Mouse (Mus musculus): ENCODE results near the gene Akt3. TPM values are rescaled to one million over a fixed set of nuclear protein-coding genes. Genes with fewer than 3 reads are reported as not detected.

The Akt3 gene
- total and polyA plus RNA-seq, 2 experiments from 2014 or later = 18.6 to 143 TPM

DNA sequence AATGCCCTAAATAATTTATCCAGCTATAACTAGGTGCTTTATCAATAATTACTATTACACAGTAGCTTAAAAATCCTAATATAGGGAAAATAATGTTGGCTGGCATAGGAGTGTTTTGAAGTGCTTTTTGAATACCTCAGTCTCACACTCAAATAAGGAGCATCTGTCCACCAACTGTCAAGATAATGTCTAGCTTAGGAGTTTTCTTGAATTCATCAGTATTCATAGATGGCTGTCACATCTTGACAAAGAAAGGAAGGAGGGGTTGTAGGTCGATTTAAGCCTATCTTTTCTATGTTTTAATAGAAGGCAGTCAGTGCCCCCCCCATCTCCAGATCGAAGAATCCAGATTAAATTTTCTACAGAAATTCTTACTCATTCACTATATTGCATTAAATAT, 92.7 kb downstream of the Akt3 start:
- H3K27me3 ChIP-seq (ENCODE audit: insufficient read depth, low read length) = no peaks in the 10 kb centered on the region
- H3K9ac ChIP-seq = no peak overlapping the region
- H3K36me3 ChIP-seq (ENCODE audit: insufficient read depth) = no peaks in the 10 kb centered on the region
- H3K4me1 ChIP-seq (ENCODE audit: insufficient read depth) = no peaks in the 10 kb centered on the region
- no peak overlapping the region for H3K4me3 ChIP-seq (ENCODE audit: low read depth, low read length)
- WGBS = 34% methylated on average over 2 of the region's 2 CpGs
- H3K9me3 ChIP-seq (ENCODE audit: low read length) = no peaks in the 10 kb centered on the region
- no peak overlapping the region for H3K4me2 ChIP-seq (ENCODE audit: low read depth)
- H3K27ac ChIP-seq (ENCODE audit: low read depth, low read length) = no peak overlapping the region
- no peak for TF ChIP-seq CTCF (IDR thresholded peaks at IDR 0.05; ENCODE audit: low read depth)
- DNase-seq (no peak), ATAC-seq (peak; percentile 25; the same call in 1 of the 2 replicates)

DNA sequence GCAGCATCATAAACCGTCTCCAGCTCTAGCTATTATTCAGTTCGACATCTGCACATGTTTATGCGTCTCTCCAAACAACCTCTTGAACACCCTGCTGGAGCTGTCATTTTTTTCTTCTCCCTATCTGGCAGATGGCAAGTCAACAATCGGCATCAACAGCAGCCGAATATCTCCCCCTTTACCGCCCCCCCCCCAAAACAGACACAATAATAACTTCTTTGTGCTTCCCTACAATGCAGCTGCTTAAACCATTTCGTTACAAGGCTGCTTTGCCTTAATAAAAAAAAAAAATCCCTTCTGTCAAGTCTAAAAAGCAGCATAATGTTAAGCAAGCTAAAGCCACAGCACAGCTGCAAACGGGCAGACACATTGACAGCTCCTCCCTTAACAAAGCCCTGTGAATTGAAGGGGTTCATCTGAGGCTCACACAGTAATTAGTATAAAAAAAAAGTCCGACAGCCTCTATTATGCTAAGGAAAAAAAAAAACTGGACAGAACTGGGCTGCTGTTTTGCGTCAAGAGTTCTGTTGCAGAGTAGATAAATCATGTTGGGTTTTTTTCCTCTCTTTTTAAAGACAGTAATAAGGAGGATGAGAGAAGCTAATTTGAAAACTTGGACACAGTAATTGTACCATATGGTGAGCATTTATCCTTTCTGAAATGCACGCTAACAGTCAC, 107.5 kb downstream of the Akt3 start:
- Histone ChIP-seq H3K4me2 (ENCODE audit: low read depth) (peak overlapping the region; percentile 23), H3K4me3 (ENCODE audit: low read depth, low read length) (no peak overlapping the region), H3K4me1 (ENCODE audit: insufficient read depth) (no peaks in the 10 kb centered on the region), H3K36me3 (ENCODE audit: insufficient read depth) (no peaks in the 10 kb centered on the region), H3K27me3 (ENCODE audit: insufficient read depth, low read length) (no peaks in the 10 kb centered on the region), H3K9ac (peak overlapping the region; percentile 2; the same call in 1 of the 2 replicates), H3K27ac (ENCODE audit: low read depth, low read length) (peak overlapping the region; percentile 74), H3K9me3 (ENCODE audit: low read length) (no peaks in the 10 kb centered on the region)
- 6% methylated on average over 11 of the region's 11 CpGs for WGBS
- ATAC-seq (peak; percentile 94), DNase-seq (peak; percentile 69)
- no peak for TF ChIP-seq CTCF (IDR thresholded peaks at IDR 0.05; ENCODE audit: low read depth)

DNA sequence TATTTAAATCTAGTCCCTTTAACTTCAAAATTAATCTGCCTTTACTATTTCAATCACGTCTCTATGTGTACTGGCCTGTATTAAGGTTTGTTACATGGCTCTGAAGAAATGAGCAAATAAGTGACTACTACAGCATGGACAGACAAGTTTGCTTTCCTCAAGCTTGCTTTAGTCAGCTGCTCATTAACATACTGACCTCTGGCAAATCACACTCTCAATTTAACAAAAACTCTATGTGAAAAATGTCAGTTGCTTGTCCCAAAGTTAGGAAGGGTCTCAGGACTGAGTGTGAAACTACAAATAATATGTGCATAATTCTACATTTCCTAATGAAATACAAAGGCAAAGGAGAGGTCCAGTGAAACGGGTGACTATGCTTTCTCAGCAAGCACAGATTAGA, 109.3 kb downstream of the Akt3 start:
- no peak overlapping the region for H3K4me3 ChIP-seq (ENCODE audit: low read depth, low read length)
- no peaks in the 10 kb centered on the region for H3K36me3 ChIP-seq (ENCODE audit: insufficient read depth)
- WGBS = 21% methylated on average over 2 of the region's 2 CpGs
- TF ChIP-seq CTCF (IDR thresholded peaks at IDR 0.05; ENCODE audit: low read depth) = no peak
- no peak overlapping the region for H3K9ac ChIP-seq
- no peak overlapping the region for H3K4me2 ChIP-seq (ENCODE audit: low read depth)
- H3K27ac ChIP-seq (ENCODE audit: low read depth, low read length) = peak overlapping the region; percentile 47; the same call in 1 of the 2 replicates
- H3K27me3 ChIP-seq (ENCODE audit: insufficient read depth, low read length) = no peaks in the 10 kb centered on the region
- no peak for DNase-seq
- H3K4me1 ChIP-seq (ENCODE audit: insufficient read depth) = no peaks in the 10 kb centered on the region
- no peaks in the 10 kb centered on the region for H3K9me3 ChIP-seq (ENCODE audit: low read length)
- ATAC-seq = no peak

DNA sequence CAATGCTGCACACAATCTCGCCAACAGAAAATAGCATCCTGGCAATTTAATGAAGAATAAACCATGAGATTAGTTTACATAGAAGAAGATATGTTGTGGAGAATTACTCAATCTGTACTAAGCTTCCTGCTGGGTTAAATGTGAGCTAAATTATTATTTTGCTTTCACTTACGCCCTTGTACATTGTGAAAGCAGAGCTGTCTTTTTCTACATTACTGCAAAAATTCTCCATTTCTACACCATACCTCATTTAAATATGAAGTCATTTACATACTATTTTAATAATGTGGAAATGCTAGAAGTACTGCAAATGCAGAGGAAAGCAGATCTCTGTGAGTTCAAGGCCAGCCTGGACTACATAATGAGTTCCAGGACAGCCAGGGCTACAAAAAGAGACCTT, 116.5 kb downstream of the Akt3 start:
- DNase-seq = no peak
- ATAC-seq = no peak

GRCm38 (mm10) chr1:177139652-177140051, 118.4 kb downstream of the Akt3 start:
- 81% methylated on average over 6 of the region's 6 CpGs for WGBS
- no peak overlapping the region for H3K4me2 ChIP-seq (ENCODE audit: low read depth)
- ATAC-seq = no peak

More for the DNA sequence above, 116.5 kb downstream of the Akt3 start:
- no peaks in the 10 kb centered on the region for H3K4me1 ChIP-seq (ENCODE audit: insufficient read depth)
- H3K4me3 ChIP-seq (ENCODE audit: low read depth, low read length) = no peak overlapping the region
- H3K27ac ChIP-seq (ENCODE audit: low read depth, low read length) = no peak overlapping the region
- no peak overlapping the region for H3K9ac ChIP-seq
- no peaks in the 10 kb centered on the region for H3K27me3 ChIP-seq (ENCODE audit: insufficient read depth, low read length)
- TF ChIP-seq CTCF (IDR thresholded peaks at IDR 0.05; ENCODE audit: low read depth) = no peak
- H3K36me3 ChIP-seq (ENCODE audit: insufficient read depth) = no peaks in the 10 kb centered on the region
- no peak overlapping the region for H3K4me2 ChIP-seq (ENCODE audit: low read depth)
- H3K9me3 ChIP-seq (ENCODE audit: low read length) = no peaks in the 10 kb centered on the region
- WGBS = 59% methylated on average over 2 of the region's 2 CpGs

GRCm38 (mm10) chr1:177131458-177131857, 126.5 kb downstream of the Akt3 start:
- Histone ChIP-seq H3K4me2 (ENCODE audit: low read depth) (no peak overlapping the region), H3K4me3 (ENCODE audit: low read depth, low read length) (no peak overlapping the region), H3K9ac (no peak overlapping the region), H3K27me3 (ENCODE audit: insufficient read depth, low read length) (no peaks in the 10 kb centered on the region), H3K9me3 (ENCODE audit: low read length) (no peaks in the 10 kb centered on the region), H3K36me3 (ENCODE audit: insufficient read depth) (no peaks in the 10 kb centered on the region), H3K27ac (ENCODE audit: low read depth, low read length) (no peak overlapping the region), H3K4me1 (ENCODE audit: insufficient read depth) (no peaks in the 10 kb centered on the region)
- no peak for TF ChIP-seq CTCF (IDR thresholded peaks at IDR 0.05; ENCODE audit: low read depth)
- 73% methylated on average over 2 of the region's 2 CpGs for WGBS
- DNase-seq (no peak), ATAC-seq (no peak)

More at GRCm38 (mm10) chr1:177139652-177140051, 118.4 kb downstream of the Akt3 start:
- Histone ChIP-seq H3K4me1 (ENCODE audit: insufficient read depth) (no peaks in the 10 kb centered on the region), H3K9ac (no peak overlapping the region), H3K4me3 (ENCODE audit: low read depth, low read length) (no peak overlapping the region), H3K36me3 (ENCODE audit: insufficient read depth) (no peaks in the 10 kb centered on the region), H3K9me3 (ENCODE audit: low read length) (no peaks in the 10 kb centered on the region), H3K27ac (ENCODE audit: low read depth, low read length) (no peak overlapping the region), H3K27me3 (ENCODE audit: insufficient read depth, low read length) (no peaks in the 10 kb centered on the region)
- no peak for DNase-seq
- TF ChIP-seq CTCF (IDR thresholded peaks at IDR 0.05; ENCODE audit: low read depth) = no peak

GRCm38 (mm10) chr1:177126674-177127073, 131.3 kb downstream of the Akt3 start:
- Histone ChIP-seq H3K27me3 (ENCODE audit: insufficient read depth, low read length) (no peaks in the 10 kb centered on the region), H3K27ac (ENCODE audit: low read depth, low read length) (peak overlapping the region; percentile 60), H3K9ac (no peak overlapping the region), H3K4me3 (ENCODE audit: low read depth, low read length) (no peak overlapping the region), H3K9me3 (ENCODE audit: low read length) (no peaks in the 10 kb centered on the region), H3K36me3 (ENCODE audit: insufficient read depth) (no peaks in the 10 kb centered on the region), H3K4me2 (ENCODE audit: low read depth) (no peak overlapping the region), H3K4me1 (ENCODE audit: insufficient read depth) (no peaks in the 10 kb centered on the region)
- 44% methylated on average over 8 of the region's 8 CpGs for WGBS
- ATAC-seq = peak; percentile 87
- peak; percentile 80 for DNase-seq
- TF ChIP-seq CTCF (IDR thresholded peaks at IDR 0.05; ENCODE audit: low read depth) = no peak

Data from forebrain, postnatal 0 days (tissue).